Mouse (Mus musculus) skeletal muscle tissue, adult 2 months (tissue): Measurements from ENCODE around the gene Cela3a.
"Not testable (repeated sequence)": the region's sequence is repeated elsewhere in the genome, so short reads cannot be mapped to it uniquely, and the experiment has no call there.

Experiments
- DNase-seq: peaks from one replicate; pipeline ENCODE4 v3.0.0-alpha.2; 2012; ENCODE audit warnings: low read depth, low spot score

Cela3a gene

GRCm38 (mm10) chr4:137414936-137415335, 5.3 kb upstream of the Cela3a start:
- DNase-seq, result no peak

GRCm38 (mm10) chr4:137412185-137412709, 2.7 kb upstream of the Cela3a start:
- not testable (repeated sequence) for DNase-seq

GRCm38 (mm10) chr4:137405571-137405970, 4.0 kb downstream of the Cela3a start:
- no peak for DNase-seq

- peak; percentile 69 for DNase-seq
Observed at GRCm38 (mm10) chr4:137396641-137397525, 12.7 kb downstream of the Cela3a start.

- DNase-seq, result peak; percentile 82
Observed at GRCm38 (mm10) chr4:137393378-137394135, 16.0 kb downstream of the Cela3a start.

GRCm38 (mm10) chr4:137392874-137393273, 16.7 kb downstream of the Cela3a start:
- DNase-seq, result no peak

GRCm38 (mm10) chr4:137391287-137391686, 18.3 kb downstream of the Cela3a start:
- no peak for DNase-seq

- DNase-seq, result no peak
Observed at GRCm38 (mm10) chr4:137390196-137390595, 19.4 kb downstream of the Cela3a start.

- DNase-seq, result peak; percentile 51
Observed at GRCm38 (mm10) chr4:137388983-137389382, 20.6 kb downstream of the Cela3a start.

- DNase-seq, result peak; percentile 91
Observed at GRCm38 (mm10) chr4:137388059-137388794, 21.4 kb downstream of the Cela3a start.

- DNase-seq, result no peak
Observed at GRCm38 (mm10) chr4:137387482-137388058, 22.0 kb downstream of the Cela3a start.

GRCm38 (mm10) chr4:137380702-137381605, 28.6 kb downstream of the Cela3a start:
- DNase-seq, result no peak

- no peak for DNase-seq
Observed at GRCm38 (mm10) chr4:137379713-137380255, 29.8 kb downstream of the Cela3a start.

GRCm38 (mm10) chr4:137379085-137379484, 30.5 kb downstream of the Cela3a start:
- no peak for DNase-seq

GRCm38 (mm10) chr4:137377526-137378304, 31.9 kb downstream of the Cela3a start:
- no peak for DNase-seq

GRCm38 (mm10) chr4:137376778-137377177, 32.8 kb downstream of the Cela3a start:
- no peak for DNase-seq

GRCm38 (mm10) chr4:137375314-137376278, 34.0 kb downstream of the Cela3a start:
- peak; percentile 89 for DNase-seq

GRCm38 (mm10) chr4:137373711-137374110, 35.9 kb downstream of the Cela3a start:
- no peak for DNase-seq
